Mouse (Mus musculus) hindbrain, postnatal 0 days (tissue): Measurements from ENCODE around the gene Zswim1. TPM values are rescaled to one million over a fixed set of nuclear protein-coding genes. Genes with fewer than 3 reads are reported as not detected.
A peak's percentile ranks its signal among the peaks of the same experiment; 100 is the strongest.

Source experiments
- ATAC-seq: fragments of 200-750 bp; cut with Nextera tagmentation; 2 replicates; pipeline ENCODE4 v1.8.0; 2017; ENCODE audit warnings: mild to moderate bottlenecking, moderate TSS enrichment, moderate library complexity
- DNase-seq: peaks from one replicate; pipeline ENCODE4 v3.0.0-alpha.2; 2015; ENCODE audit warnings: low spot score
- H3K27ac ChIP-seq: fragments of 300-500 bp; sonication (generic); 2 replicates; pipeline ENCODE4 v1.5.1; 2014; ENCODE audit warnings: mild to moderate bottlenecking
- H3K27me3 ChIP-seq: fragments of 300-500 bp; sonication (generic); 2 replicates; pipeline ENCODE4 v1.6.1; 2014; ENCODE audit warnings: low read length, mixed read lengths; ENCODE audit not compliant: insufficient read depth
- H3K36me3 ChIP-seq: fragments of 300-500 bp; sonication (generic); 2 replicates; pipeline ENCODE4 v1.6.1; 2014; ENCODE audit warnings: low read length, mixed read lengths; ENCODE audit not compliant: insufficient read depth
- H3K4me1 ChIP-seq: fragments of 300-500 bp; sonication (generic); 2 replicates; pipeline ENCODE4 v1.6.1; 2014; ENCODE audit warnings: antibody characterized with exemption, low read length, mixed read lengths; ENCODE audit not compliant: insufficient read depth
- H3K4me2 ChIP-seq: fragments of 300-500 bp; sonication (generic); 2 replicates; pipeline ENCODE4 v1.6.1; 2014; ENCODE audit warnings: low read depth, mild to moderate bottlenecking, low read length, moderate library complexity, mixed read lengths
- H3K4me3 ChIP-seq: fragments of 300-500 bp; sonication (generic); 2 replicates; pipeline ENCODE4 v1.5.1; 2014; ENCODE audit warnings: low read length
- H3K9ac ChIP-seq: fragments of 300-500 bp; sonication (generic); replicated peaks from 2 replicates; pipeline ENCODE4 v1.6.1; 2014; ENCODE audit warnings: mild to moderate bottlenecking, low read length, moderate library complexity, mixed read lengths
- H3K9me3 ChIP-seq: fragments of 300-500 bp; sonication (generic); 2 replicates; pipeline ENCODE4 v1.6.1; 2016; ENCODE audit warnings: low read length, mixed read lengths
- CTCF ChIP-seq: IDR thresholded peaks from 2 replicates; pipeline ENCODE4 v1.5.1; 2016; ENCODE audit warnings: antibody characterized with exemption, control low read depth, low read depth
- WGBS: fragments of 180-500 bp; shearing (Covaris S2); extraction: QIAGEN DNeasy Blood & Tissue Kit; methylation state at CpG from one replicate; pipeline ENCODE4 v1.1.7; 2014; 5-methylcytosine and 5-hydroxymethylcytosine counted together
- polyA plus RNA-seq: library from polyadenylated mRNA; unstranded; fragments of >200 nt; fragmentation: Nextera tagmentation; extraction: Ambion mirVana; gene quantifications from 2 replicates; pipeline ENCODE4 v1.2.1, GENCODE M21; 2015
- total RNA-seq: library from RNA; depleted of rRNA; stranded (reverse); fragments of >200 nt; gene quantifications from 2 replicates; pipeline ENCODE4 v1.2.3, GENCODE M21; 2014

Zswim1 gene
- total and polyA plus RNA-seq, 2 experiments from 2014 or later: 24.6 to 29.0 TPM

GRCm38 (mm10) chr2:164813557-164813956 is 8.9 kb upstream of the Zswim1 start:
- no peak overlapping the region for H3K27ac ChIP-seq
- no peak for TF ChIP-seq CTCF
- no peak for DNase-seq
- ATAC-seq: no peak
- no peaks in the 10 kb centered on the region for H3K27me3 ChIP-seq
- no peak overlapping the region for H3K4me2 ChIP-seq
- H3K9me3 ChIP-seq: no peaks in the 10 kb centered on the region
- WGBS: 71% methylated on average over 2 of the region's 2 CpGs
- no peak overlapping the region for H3K9ac ChIP-seq
- H3K4me1 ChIP-seq: no peaks in the 10 kb centered on the region
- H3K4me3 ChIP-seq: no peak overlapping the region
- H3K36me3 ChIP-seq: 0 out of 2 replicates have a peak, but pooled peaks cover 8% of the 10 kb centered on the region

- 91% methylated on average over 5 of the region's 5 CpGs for WGBS
Observed at GRCm38 (mm10) chr2:164815348-164815747, 7.1 kb upstream of the Zswim1 start.

DNA sequence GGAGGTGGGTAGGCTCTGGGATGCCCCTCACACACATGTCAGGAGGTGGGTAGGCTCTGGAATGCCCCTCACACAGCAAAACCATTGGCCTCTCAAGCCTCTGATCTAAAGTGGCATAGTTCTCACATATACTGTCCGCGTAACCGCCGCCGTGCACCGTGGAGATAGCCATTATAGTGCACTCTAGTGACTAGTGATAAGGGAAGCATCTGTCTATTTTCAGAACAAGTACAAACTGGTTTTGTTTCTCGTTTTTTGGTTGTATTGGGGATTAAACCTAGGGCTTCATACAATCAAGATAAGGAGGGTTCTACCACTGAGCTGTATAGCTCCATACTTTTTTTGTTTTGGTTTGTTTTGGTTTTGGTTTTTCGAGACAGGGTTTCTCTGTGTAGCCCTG is 6.7 kb upstream of the Zswim1 start:
- Histone ChIP-seq H3K4me3 (no peak overlapping the region), H3K9me3 (no peaks in the 10 kb centered on the region), H3K27me3 (no peaks in the 10 kb centered on the region), H3K4me1 (no peaks in the 10 kb centered on the region), H3K9ac (no peak overlapping the region), H3K4me2 (no peak overlapping the region), H3K36me3 (no peaks in the 10 kb centered on the region), H3K27ac (no peak overlapping the region)
- no peak for DNase-seq
- no peak for TF ChIP-seq CTCF
- ATAC-seq: no peak
- 85% methylated on average over 8 of the region's 8 CpGs for WGBS

More at GRCm38 (mm10) chr2:164815348-164815747, 7.1 kb upstream of the Zswim1 start:
- Histone ChIP-seq H3K36me3 (no peaks in the 10 kb centered on the region), H3K4me2 (no peak overlapping the region), H3K4me3 (no peak overlapping the region), H3K9me3 (no peaks in the 10 kb centered on the region), H3K4me1 (no peaks in the 10 kb centered on the region), H3K9ac (no peak overlapping the region), H3K27me3 (no peaks in the 10 kb centered on the region), H3K27ac (no peak overlapping the region)
- no peak for ATAC-seq
- no peak for TF ChIP-seq CTCF
- no peak for DNase-seq

GRCm38 (mm10) chr2:164817206-164817605 is 5.3 kb upstream of the Zswim1 start:
- Histone ChIP-seq H3K9ac (no peak overlapping the region), H3K27me3 (no peaks in the 10 kb centered on the region), H3K4me1 (no peaks in the 10 kb centered on the region), H3K4me2 (no peak overlapping the region), H3K27ac (no peak overlapping the region), H3K36me3 (no peaks in the 10 kb centered on the region; the same call in 1 of the 2 replicates), H3K9me3 (no peaks in the 10 kb centered on the region), H3K4me3 (no peak overlapping the region)
- DNase-seq: no peak
- WGBS: 88% methylated on average over 6 of the region's 6 CpGs
- no peak for ATAC-seq
- no peak for TF ChIP-seq CTCF

DNA sequence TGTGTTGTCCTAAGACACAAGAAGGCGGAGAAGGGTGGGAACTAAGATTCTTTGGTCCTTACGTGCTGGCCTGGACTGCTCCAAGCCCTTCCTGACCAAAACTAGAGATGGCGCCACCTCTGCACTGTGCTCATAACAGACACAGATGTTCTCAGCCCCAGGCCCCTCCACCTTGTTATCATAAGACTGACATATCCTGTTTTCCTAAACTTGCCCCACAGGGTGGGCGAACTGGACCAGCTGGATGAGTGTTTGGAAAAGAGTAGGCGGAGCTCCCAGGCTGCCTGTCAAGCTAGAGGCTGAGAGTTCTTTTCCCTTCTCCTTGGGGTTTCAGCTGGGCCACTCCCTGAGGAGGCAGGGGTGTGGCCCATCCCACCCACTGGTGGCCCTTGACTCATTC is 4.8 kb upstream of the Zswim1 start:
- no peak for DNase-seq
- Histone ChIP-seq H3K4me2 (no peak overlapping the region), H3K27ac (no peak overlapping the region), H3K9ac (no peak overlapping the region), H3K4me3 (no peak overlapping the region), H3K27me3 (no peaks in the 10 kb centered on the region), H3K36me3 (no peaks in the 10 kb centered on the region; the same call in 1 of the 2 replicates), H3K4me1 (no peaks in the 10 kb centered on the region), H3K9me3 (no peaks in the 10 kb centered on the region)
- ATAC-seq: no peak
- 86% methylated on average over 5 of the region's 5 CpGs for WGBS
- TF ChIP-seq CTCF: peak; percentile 18; the same call in 1 of the 2 replicates

- H3K9me3 ChIP-seq: no peaks in the 10 kb centered on the region
- no peak for ATAC-seq
- H3K4me1 ChIP-seq: no peaks in the 10 kb centered on the region
- peaks cover 12% of the 10 kb centered on the region; the same call in 1 of the 2 replicates for H3K36me3 ChIP-seq
- no peak overlapping the region for H3K4me3 ChIP-seq
- no peak overlapping the region for H3K27ac ChIP-seq
- H3K9ac ChIP-seq: no peak overlapping the region
- no peak for DNase-seq
- H3K27me3 ChIP-seq: no peaks in the 10 kb centered on the region
- no peak overlapping the region for H3K4me2 ChIP-seq
- TF ChIP-seq CTCF: peak; percentile 22; the same call in 1 of the 2 replicates
- WGBS: 77% methylated on average over 6 of the region's 6 CpGs
Observed at GRCm38 (mm10) chr2:164821060-164821459, 1.4 kb upstream of the Zswim1 start.

DNA sequence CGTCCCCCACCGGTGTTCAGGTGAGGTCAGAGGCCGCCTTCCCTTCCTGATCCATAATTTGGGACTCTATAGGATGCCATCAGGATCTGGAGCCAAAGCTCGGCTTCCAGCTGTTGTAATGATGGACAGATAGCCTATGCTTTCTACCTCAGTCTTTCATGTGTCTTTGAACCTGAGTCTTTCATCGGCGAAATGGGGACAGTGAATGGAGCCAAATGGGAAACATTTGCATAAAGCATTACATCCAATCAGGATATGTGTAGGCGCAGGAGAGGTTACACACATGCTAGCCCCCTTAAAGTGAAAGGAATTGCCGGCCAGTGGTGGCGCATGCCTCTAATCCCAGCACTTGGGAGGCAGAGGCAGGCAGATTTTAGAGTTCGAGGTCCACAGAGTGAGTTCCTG is 697 bp downstream of the Zswim1 start:
- WGBS: 2% methylated on average over 10 of the region's 10 CpGs
- peak overlapping the region; percentile 61 for H3K9ac ChIP-seq
- peak overlapping the region; percentile 95 for H3K27ac ChIP-seq
- H3K9me3 ChIP-seq: no peaks in the 10 kb centered on the region
- DNase-seq (peak; percentile 72), ATAC-seq (peak; percentile 28; the same call in 1 of the 2 replicates)
- TF ChIP-seq CTCF: peak; percentile 42
- H3K4me2 ChIP-seq: peak overlapping the region; percentile 62
- no peaks in the 10 kb centered on the region for H3K27me3 ChIP-seq
- H3K4me3 ChIP-seq: peak overlapping the region; percentile 59
- no peaks in the 10 kb centered on the region for H3K4me1 ChIP-seq
- peaks cover 18% of the 10 kb centered on the region; the same call in 1 of the 2 replicates for H3K36me3 ChIP-seq
